Mouse (Mus musculus) erythroblast, adult 5-6 weeks (primary cell): Measurements from ENCODE around the gene Rdh5. TPM values are rescaled to one million over a fixed set of nuclear protein-coding genes. Genes with fewer than 3 reads are reported as not detected.
A peak's percentile ranks its signal among the peaks of the same experiment; 100 is the strongest.

Experiments
- ATAC-seq: replicated peaks from 2 replicates; pipeline ENCODE4 v1.8.0; 2016; ENCODE audit warnings: moderate number of reproducible peaks, mild to moderate bottlenecking, moderate TSS enrichment, inconsistent platforms; ENCODE audit not compliant: poor library complexity, low FRiP score, severe bottlenecking
- total RNA-seq, 2 experiments: library from RNA; stranded (forward) in 1 of 2; stranded (reverse) in 1 of 2; fragments of 150-400 nt in 1 of 2; fragments of 200-764, 138-1000 nt in 1 of 2; gene quantifications; 2 replicates each; pipeline versions ENCODE4 v1.2.3 to v1.2.4; 2015 to 2017; ENCODE audit warnings: low replicate concordance in 2 of 2

Gene Rdh5
- total RNA-seq, 2 experiments from 2014 or later, result not detected

DNA sequence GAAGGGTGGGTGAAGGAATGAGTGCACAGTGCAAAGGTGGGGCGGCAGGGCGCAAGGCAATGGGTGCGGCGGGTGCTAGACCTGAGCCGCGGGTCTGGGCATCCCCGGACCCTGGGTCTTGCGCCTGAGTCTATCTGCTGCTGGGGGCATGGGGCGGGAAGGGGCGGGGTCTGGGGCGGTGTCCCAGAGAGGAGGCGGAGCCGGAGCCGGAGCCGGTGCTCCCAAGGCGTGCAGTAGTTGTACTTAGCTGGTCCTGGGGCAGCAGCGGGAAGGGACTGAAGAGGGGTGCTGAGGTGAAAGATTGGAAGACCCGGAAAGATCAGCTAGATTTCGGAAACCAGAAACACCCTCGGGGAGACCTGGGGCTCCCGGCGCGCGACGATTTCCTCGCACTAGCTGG lies 10.9 kb upstream of the Rdh5 start, which contains the start of gene Itga7:
TSS of gene Itga7 (plus strand) at position 245 of the 400 bp plus-strand sequence.
- no peak for ATAC-seq

DNA sequence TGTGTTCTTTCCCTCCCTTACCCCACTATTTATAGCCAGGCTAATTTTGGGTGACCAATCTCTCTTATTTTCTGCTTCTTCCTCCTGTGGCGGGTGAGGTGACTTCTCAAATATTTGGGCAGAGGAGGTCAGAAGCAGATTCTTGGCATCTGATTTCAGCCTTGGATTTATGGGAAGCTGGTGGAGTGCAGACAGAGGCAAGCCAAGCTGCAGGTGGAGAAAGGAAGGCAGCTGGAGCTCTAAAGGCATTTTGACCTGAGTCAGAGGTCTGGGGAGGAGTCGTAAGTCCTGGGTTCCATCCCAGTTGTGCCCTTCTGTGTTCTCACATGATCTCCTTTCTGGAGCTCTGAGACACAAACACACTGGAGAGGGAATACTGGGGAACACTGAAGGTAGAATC lies 8.8 kb upstream of the Rdh5 start:
- no peak for ATAC-seq

DNA sequence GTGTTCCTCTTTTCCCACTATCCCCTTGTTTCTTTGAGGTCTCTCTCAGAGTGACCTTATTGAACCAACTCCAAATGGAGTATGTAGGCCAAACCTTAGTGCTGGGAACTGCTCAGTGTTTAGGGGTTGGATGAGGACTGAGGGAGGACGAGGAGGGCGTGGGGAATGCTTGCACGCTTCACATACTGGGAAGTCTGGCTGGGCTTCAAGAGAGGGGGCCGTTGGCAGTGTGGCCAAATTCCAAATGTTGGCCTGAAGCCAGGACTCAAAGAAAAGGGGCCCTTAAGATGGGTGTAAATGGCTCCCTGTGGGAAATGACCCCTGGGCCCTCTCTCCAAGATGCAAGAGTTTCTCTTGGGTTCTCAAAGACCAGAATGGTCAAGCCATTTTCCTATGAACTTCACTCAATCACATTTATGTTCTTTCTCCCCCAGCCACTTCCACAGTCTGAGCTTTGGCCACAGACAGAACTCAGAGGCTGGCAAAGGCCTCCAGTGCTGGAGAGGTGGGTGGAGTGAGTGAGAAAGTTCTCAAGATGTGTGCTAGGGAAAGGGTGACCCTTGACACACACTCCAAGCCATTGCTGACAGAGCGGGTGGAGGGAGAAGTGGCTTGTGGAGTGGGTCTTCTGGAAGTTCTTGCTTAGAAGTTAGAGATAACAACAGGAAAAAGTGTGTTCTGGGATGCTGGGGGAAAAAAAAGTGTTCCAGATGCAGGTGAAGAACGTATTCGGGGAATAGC lies 7.1 kb upstream of the Rdh5 start:
- ATAC-seq, result no peak

DNA sequence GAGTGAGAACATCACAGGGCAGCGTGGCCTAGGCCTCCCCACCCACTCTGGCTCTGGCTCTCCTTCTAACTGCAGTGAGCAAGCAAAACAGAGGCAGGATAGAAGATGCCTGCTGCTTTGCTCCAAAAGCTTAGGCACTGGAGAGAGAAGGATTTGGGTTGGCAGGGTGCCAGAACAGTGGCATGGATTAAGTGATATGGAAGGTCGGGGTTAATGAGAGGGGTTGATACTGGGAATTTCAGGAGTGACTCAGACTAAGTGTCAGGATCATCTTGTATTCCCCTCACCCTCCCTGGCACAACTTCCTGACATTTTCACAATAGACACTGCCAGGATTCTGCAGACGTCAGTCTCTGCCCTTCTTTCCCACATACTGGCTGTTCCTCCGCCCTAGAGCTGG lies 5.7 kb upstream of the Rdh5 start:
- ATAC-seq, result no peak

DNA sequence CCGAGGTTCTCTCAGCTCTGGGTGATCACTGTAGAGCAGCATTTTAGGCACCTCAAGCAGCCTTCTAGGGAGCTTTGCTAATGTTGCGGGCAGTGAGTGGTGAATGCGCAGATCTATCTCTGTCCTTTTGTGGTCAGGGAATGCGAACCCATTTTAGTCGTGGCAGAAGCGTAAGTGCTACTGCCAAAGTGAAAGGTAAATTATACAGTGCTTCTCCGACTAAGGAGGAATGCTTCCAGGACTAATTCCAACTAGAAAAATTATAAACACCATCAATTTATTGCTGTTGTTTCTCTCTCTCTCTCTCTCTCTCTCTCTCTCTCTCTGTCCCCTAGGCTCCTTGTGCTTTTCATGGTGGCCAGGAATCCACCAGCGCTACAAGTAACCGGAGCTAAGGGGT lies 1.2 kb upstream of the Rdh5 start, which contains the start of gene Bloc1s1:
TSS of gene Bloc1s1 (minus strand) at position 101 of the 400 bp plus-strand sequence.
- ATAC-seq, result peak; percentile 9; the same call in 1 of the 2 replicates

DNA sequence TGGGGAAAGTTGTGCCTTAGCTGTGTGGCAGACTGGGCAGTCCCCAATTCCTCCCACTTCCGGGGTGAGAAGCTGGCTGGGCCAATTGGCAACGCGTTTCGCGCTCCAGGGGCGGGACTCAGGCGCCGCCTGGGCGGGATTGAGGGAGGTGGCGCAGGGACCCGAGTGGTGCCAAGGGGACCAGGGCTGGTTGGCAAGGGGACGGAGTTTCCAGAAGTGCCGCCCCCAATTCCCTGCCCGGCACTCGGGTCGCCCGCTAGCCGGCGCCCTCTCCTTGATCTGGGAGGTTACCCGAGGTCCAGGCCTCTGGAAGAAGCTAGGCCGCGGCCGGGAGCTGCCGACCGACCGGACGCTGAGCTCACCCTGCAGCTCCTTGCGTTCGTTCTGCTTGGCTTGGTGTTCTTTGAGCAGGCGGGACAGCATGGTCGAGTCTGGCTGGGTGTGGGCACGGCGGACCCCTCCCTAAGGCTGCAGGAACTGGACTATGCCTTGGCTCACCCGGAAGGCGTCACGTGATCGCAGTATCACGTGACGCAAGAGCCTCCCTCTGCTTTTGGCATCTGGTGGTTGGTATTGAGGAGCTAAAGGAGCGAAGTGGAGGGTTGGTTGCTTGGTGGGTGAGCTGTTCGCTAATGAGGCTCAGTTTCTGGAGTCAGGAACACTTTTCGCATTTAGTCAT lies 464 bp upstream of the Rdh5 start:
- ATAC-seq, result peak; percentile 97

DNA sequence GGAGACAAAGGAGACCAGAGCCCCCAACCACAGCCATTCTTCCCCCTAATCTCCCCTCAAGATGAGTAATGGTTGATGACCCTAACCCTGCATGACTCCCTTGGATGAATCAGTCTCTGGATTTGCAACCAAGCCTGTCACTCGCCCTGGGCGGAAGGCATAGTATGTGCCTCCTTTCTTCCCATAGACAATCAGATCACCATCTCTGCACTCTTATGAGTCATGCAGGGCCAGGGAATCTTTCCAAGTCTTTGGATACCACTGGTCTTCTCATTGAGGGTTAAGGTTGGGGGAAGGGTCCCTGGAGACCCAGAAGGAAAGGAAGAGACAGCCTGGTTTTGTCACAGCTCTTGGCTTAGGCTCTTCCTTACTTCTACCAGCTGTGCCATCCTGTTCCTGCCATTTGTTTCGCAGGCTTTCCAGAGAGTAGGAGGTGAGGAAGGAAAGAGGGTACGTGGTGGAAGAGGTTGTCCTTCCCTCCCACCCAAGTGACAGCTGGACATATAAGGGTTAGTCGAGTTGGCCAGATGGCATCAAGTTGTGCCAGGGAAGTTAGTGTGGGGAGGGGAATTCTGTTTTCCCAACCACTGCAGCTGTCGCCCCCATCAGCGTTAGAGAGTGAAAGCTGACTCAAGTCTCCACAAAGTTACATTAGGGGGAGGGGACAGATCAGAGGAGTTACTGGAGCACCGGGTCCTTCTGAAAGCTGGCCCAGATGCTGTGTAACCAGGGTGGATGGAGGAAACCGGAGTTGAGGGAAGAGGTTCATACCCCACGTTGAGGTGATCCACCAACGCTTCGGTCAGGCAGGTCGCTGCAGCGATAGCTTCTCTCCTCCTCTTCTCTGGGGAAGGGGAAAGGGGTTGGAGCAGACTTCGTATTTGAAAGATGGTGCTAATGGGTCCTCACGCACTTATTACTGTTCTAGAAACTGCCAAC lies 536 bp downstream of the Rdh5 start:
- ATAC-seq, result 0 out of 2 replicates have a peak, but pooled peaks have one; percentile 2

DNA sequence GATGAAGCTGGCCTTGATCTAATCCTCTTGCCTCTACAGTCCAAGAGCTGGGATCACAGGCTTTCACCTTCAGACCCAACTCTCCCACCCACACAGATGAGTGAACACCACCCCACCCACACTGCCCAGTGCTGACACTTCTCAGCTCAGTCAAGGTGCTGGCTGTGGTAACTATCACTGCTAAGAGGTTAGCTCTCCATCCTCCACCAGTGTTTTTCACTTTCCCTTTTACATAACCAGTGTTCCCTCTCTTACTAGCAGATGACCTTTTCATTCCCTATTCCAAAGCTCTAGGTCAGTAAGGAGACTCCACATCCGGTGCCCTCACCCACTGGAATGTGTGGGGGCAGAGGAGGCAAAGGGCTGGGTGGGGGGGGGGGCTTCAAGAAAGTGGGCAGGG lies 1.4 kb downstream of the Rdh5 start:
- no peak for ATAC-seq

DNA sequence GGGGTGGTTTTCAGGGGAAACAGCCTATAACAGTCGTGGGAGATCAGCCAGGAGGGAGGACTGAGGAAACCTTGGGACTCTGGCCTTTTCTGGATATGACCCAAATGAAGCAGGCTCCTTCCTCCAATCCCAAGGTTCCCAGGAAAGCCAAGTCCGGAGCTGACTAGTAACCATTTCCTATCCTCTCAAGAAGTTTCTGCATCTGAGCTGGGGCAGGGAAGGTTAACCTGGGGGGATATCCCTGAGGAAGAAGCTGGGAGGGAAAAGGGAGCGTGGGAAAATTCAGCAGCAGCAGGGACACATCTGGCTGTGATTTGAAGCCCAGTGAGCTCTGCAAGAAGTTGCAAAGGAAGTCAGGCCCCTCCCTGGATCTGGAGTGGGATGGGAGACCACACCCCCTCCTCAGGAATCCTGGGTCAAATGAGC lies 1.9 kb downstream of the Rdh5 start:
- no peak for ATAC-seq

DNA sequence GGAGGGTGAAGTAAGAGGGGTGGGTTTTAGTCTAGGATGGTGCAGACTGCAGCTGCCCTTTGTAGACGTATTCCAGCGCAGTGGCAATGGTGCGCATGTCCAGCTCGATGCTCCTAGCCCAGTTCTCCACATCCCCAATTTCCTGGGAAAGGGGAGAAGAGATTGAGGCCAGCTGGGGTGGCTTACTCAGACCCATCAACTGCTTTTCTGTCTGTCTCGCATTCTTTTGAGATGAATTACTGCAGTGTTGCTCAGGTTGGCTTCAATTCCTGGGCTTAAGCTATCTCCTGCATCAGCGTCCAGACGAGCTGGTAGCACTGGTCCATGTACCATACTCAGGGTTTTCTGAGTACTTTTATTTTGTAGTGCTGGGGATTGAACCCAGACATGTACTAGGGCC lies 2.7 kb downstream of the Rdh5 start:
- ATAC-seq, result no peak

DNA sequence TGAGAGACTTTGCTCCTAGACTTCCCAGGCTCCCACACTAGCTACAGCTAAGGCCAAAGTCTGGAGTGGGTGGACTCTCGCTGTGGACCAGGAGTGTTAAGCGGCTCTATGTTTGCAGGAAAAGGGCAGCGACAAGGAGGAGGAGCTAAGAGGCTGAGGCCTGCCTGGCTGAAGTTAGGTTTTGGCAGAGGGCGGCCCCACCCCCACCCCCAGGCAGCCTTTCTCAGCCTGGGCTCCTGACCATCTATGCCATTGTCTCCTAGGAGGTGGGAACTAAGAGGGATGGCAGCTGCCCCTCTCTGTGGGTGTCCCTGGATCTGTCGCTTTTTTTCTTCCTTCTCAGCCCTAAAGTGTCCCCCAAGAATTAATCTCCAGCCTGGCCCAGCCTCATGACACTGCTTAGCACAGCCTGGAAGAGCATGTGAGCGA lies 3.5 kb downstream of the Rdh5 start:
- ATAC-seq, result no peak

DNA sequence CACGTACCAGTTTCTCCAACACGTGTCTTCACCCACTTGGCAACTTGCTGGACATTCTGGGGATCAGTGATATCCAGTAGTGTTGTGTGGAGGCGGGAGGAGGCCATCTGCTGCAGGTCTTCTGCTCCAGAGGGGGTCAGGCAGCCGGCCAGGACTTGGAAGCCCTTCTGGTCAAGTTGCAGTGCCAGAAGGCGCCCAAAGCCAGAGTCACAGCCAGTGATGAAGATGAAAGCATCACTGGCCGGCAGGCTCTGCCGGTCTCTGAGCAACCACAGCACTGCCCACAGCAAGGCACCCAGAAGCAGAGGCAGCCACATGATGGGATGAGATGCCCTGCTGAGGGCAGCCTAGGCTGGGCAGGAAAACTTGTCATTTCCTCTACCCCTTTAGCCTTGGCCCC lies 4.4 kb downstream of the Rdh5 start:
- ATAC-seq, result no peak

DNA sequence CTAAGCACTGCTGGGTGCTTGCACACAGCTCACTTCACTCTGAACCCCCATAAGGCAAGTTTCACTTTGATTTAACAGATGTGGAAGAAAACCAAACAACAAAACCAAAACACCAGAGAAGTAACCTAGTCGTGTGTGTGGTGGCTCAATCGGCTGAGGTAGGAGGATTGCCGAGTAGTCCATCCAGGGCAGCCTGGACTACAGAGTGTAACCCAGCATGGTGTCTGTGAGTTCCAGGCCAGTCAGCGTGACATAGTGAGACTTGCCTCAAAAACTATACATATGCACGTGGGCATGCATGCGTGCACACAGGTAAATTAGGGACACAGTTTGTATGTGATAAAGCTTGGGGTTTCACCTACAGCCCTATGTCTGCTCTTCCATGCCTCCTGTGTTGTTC lies 5.3 kb downstream of the Rdh5 start:
- ATAC-seq, result no peak

DNA sequence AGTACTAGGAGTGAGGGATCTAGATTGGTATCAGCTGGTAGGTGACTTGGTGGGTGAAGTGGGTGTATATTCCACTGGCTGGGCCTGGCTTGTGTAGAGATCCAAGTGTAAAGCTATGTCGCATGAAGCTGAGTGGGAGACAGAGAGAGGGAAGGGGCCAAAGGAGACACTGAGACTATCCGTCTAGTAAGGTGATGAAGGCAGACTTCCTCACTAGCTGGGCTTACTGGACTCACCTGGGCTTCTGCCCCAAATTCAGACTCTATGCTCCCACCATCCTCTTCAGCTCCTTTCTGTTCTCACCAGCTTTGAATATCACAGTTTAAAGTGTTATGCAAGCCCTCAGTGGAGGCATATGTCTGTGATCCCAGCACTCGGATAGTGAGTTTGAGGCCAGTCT lies 6.0 kb downstream of the Rdh5 start:
- no peak for ATAC-seq

DNA sequence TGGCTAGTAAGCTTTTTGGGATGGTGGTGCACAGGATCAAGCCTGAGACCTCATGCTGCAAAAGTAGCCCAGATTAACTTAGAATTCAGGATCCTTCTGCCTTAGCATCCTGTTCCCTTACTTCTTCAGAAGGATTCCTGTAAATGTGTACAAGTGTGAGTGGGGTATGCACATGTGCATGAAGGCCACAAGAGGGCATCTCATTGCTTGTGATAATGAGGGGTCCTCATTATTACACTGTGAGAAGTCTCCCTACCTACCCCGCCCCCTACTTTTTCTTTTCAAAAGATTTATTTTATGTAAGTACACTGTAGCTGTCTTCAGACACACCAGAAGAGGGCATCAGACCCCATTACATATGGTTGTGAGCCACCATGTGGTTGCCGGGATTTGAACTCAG lies 7.1 kb downstream of the Rdh5 start:
- no peak for ATAC-seq

DNA sequence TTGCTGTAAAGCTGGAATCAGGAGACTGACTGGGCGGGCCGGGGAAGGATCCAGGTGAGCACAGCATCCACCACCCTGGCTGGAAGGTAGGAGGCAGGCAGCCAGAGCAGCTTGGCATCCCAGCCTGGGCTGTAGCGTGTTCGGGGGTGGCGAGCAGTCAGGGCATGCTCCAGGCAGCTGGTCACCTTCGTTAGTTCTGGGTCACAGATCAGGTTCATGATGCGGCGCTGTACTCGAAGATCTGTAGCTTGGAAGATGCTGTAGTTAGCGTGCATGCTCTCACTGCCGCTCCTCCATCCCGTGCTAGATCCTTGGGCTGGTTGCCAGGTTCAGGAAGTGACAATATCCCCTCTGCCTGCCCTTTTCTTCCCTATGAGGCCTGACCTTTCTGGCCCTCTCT lies 9.0 kb downstream of the Rdh5 start:
- ATAC-seq, result 0 out of 2 replicates have a peak, but pooled peaks have one; percentile 14

DNA sequence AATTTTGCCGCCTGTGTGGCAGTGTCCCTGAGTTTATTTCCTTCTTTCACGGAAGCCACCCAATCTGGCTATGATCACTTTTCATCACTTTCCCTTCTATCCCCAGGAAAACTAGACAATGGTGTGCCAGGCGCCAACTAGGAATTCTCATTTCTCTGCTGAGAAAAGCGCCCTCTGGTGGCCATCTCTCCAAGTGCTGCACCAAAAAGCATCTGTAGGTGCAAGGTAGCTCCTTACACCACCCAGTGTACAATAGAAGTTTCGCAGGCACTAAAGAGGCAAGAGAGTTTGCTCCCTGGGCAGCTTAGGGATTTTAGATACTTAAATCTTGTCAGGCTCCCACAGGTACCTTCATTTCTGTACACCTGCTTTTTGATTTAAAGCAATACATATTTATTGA lies 9.5 kb downstream of the Rdh5 start:
- peak; percentile 80 for ATAC-seq

DNA sequence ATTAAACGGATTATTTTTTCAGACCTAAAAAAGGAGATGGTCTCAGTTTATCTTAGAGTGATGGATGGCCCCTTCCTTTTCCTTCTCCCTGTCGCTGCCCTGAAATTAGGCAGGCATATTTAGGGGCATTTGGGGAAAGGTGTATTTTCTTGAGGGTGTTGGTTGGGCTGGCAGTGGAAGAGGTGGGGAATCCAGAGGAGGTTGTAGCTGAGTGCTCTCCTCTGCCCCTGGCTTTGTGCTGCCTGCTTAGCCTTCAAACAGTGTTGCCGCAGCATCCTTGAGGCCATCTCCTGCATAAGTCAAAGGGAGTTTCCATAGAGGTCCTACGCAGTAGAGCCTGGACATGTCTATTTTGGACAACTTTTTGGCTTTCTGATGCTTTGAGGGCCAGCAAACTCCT lies 9.9 kb downstream of the Rdh5 start:
- ATAC-seq, result 0 out of 2 replicates have a peak, but pooled peaks have one; percentile 11

DNA sequence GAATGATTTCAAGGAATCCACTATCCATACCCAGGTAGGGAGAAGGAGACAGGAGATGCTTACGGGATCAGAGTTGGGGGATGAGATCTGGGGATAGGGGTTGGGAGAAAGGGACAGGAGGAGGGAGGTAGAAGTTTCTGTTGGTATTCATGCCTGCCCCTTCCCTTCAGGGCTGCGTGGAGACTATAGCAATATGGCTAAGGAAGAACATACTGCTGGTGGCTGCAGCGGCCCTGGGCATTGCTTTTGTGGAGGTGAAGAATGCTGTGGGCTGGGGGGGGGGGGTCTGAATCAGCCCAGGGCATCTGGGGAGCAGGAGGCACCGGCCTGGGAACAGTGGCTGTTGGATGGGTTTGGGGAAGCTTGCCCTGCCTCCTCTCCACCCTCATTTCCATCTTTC lies 10.4 kb downstream of the Rdh5 start:
- ATAC-seq, result no peak

DNA sequence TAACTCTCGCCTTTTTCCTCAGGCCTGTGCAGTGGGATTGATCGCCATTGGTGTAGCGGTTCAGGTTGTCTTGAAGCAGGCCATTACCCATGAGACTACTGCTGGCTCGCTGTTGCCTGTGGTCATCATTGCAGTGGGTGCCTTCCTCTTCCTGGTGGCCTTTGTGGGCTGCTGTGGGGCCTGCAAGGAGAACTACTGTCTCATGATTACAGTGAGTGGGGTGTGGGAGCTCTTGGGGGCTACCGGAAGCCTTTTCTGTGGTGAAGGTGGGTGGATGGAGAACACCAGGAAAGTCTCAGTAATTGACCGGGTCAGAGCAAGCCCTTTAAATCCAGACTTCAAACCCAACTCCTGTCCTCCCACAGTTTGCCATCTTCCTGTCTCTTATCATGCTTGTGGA lies 11.3 kb downstream of the Rdh5 start:
- ATAC-seq, result no peak
